Mouse (Mus musculus): Measurements from ENCODE around the gene Xrcc3.

The Xrcc3 gene

DNA sequence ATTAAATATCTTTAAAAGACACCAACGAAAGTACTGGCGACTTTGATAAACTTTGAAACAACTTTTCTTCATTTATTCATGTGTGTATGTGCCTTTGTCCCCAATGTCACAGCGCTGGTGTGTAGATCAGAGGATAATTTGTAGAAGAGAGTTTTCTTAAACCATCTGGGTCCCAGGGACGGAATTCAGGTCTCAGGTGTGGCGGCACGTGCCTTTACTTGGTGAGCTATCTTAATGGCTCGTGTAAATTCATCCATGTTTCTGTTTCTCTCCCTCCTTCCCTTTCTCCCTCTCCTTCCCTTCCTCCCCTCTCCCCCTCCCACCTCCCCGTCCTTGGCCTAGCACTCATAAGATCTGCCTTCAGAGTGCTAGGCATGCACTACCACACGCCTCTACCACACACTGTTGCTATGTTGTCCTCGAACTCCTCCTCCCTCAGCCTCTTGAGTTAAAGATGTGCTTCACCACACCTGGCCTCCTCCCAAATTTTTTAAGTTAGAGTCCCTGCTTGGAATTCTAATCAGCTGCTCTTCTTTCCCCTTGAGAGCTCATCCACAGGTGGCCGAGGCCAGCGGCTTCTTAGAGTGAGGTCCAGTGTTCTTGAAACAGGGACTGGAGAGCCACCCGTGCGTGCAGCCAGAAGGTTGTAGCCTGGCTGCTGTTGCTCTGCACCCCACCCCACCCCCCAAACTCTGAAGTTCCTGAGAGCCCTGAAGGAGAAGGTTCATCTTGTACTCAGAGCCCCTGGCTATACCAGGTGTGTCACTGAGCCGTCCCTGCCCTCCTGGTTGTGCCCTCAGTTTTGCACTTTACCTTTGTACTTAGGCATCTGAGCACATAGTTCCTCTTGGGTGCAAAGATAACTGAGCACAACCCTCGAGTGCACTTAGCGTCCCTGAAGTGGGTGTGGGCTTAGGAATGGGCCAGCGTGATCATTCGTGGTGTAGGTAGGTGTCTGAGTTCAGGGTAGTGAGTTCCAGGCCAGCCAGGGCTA is 1.4 kb upstream of the Xrcc3 start:
- DNase-seq (ENCODE audit: low spot score): no peak

DNA sequence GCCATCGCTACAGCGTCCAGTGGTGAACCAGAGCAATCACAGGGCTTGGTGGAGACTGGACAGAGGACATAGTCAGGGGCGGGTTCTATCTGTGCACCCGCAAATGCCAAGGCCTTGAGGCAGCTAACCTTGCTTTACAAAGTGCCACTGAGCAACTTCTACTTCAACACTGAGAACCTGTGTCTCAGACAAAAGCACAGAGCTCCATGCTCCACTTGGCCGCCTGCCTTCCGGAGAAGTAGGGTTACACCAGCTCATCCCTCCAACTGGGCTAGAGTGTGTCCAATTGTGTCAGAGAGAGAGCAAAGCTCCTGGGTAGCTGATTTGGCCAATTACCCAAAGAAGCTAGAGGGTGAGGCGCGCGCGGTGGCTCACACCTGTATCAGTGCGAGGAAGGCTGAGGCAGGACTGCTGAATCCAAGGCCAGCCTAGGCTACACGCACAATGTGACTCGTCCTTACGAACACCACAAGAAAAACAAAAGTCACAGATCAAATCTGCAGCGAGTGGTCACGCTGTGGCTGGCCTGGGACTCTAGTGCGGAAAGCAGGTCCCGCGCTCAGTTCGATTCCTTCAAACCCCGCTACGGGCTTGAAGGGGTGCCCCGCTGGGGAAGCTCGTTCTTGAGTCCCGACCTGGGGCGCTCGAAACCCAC is 435 bp downstream of the Xrcc3 start:
- no peak for DNase-seq (ENCODE audit: low spot score)

DNA sequence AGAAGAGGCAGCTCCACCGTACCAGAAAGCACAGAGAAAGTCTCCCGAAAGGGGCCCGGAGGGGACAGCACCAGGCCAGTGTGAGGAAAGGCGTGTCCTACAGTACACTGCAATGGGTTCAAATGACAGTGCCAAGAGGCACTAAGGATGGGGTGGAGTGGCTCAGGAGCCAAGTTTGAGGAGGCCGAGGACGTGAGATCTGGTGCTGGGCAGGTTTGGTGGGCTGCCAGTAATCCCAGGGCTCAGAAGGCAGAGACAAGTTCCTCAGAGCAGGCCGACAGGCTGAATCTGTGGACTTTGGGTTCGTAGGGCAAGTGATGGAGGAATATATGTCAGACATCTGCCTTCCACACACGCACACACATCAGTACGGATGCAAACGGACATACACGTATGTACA is 1.1 kb downstream of the Xrcc3 start:
- DNase-seq (ENCODE audit: low spot score): no peak

DNA sequence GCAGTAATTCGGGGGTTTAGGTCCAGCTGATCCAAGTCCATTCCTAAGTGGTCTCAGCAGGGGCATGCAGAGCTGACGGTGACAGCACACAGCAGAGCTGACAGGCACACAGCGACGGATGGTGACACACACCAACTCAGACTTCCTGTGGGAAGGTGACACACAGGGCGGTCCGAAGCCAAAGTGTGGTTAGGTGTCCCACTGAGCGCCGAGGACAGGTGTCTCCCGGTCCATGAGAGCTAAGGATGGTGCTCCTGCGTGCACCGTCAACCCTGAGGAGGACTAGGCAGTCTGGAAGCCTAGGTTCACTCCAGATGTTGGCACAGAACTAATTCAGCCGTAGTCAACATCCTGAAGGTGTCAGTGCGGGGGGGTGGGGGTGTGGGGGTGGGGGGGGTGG is 1.6 kb downstream of the Xrcc3 start:
- DNase-seq (ENCODE audit: low spot score): no peak

DNA sequence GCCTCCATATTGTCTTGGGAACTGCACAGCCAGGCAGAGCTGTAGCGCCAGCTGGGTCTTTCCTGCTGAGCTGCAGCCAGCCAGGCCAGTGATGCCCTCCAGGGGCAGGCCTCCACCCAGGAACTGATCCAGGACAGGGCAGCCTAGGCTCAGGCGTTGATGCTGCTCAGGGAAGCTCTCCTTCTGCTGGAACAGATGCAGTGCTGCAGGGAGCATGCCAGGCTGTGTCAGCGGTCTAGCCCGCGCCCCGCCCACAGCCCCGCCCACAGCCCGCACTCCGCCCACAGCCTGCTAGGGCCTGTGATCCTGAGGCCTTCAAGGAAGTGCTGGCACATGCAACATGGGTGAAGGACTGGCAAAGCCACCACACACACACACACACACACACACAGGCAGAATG is 3.9 kb downstream of the Xrcc3 start:
- peak; percentile 32 for DNase-seq (ENCODE audit: low spot score)

DNA sequence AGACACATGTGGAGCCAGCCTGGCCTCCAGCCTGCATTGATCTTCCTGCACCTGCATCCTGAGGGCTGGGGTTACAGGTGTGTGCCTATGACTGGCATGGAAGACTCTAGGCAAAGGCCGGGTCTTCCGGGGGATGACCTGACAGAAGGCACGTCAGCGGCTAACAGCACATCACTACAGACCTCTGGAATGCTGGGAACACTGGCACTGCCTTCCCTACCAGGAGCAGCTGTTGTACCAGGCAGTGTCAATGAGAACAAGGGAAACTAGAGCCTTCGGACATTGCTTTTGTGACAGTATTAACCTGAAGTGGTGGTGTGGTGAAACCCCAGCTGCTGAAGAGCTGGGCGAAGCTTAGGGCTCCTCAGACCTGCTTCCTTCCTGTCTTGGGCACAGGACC is 4.9 kb downstream of the Xrcc3 start:
- no peak for DNase-seq (ENCODE audit: low spot score)

DNA sequence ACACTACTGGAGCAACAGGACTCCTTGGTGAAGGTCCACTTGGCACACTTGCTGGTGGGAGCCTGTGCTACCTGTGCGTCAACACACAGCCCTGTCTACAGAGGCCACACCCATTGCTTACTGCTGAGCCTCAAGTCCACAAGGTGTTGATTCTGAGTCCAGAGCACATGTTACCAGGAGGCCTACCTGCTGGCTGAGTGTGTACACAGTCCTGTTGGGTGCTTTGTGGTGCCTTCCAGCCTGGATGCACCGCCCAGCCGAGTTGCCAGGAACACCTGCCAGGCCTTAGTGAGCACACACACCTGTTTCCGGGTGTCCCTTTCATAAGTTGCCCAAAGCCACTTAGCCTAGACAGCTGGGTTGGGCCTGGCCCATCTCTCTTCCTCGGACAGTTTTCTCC is 10.1 kb downstream of the Xrcc3 start:
- DNase-seq (ENCODE audit: low spot score): no peak

DNA sequence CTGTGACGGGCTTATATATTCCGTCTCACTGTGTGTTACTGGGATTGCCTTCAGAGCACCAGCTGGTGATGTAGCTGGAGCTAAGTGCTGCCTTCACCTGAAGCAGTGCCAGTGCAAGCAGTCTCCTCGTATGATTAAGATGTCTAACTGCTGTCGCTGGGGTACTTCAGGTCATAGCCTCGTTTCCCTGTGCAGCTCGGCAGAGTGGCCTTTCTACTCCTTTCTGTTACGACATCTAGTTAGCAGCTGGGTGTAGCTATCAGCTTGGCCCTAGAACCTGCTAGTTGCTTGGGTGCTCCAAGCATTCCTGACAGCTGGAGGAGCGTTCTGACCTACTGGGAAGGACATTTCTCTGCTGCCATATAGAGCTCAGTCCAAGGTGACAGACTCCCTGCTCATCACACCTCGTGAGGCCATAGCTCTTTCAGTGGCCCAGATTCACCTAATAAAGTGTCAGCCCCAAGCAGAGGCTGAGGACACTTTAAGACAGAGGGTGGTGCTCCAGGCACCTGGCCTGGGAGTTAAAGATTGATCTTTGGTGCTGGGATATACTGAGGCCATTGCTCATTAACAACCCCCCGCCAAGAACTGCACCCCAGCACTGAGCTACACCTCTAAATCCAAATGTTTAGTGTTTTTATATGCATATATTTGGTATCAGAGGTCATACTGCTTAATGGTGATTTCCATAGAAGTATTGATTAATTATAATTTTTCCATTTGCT is 13.1 kb downstream of the Xrcc3 start:
- DNase-seq (ENCODE audit: low spot score): no peak

DNA sequence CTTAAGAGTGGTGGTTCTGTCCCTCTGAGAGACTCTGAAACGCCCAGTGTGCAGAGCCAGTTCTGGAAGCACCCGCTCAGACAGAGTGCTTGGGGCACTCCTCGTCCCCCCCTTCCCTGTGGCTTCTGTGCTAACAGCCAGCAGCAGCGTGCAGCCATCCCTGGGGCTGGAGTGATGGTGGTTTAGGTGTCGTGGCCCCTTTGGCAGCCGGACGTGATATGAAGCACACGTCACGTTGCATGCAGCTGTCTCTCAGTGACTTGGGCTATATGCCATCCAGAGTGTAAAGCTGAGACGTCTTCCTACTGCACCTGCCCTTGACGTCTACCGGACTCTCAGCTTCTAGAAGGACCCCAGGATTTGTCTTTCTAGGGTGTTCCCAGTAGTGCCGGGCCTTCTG is 15.2 kb downstream of the Xrcc3 start:
- DNase-seq (ENCODE audit: low spot score): no peak

DNA sequence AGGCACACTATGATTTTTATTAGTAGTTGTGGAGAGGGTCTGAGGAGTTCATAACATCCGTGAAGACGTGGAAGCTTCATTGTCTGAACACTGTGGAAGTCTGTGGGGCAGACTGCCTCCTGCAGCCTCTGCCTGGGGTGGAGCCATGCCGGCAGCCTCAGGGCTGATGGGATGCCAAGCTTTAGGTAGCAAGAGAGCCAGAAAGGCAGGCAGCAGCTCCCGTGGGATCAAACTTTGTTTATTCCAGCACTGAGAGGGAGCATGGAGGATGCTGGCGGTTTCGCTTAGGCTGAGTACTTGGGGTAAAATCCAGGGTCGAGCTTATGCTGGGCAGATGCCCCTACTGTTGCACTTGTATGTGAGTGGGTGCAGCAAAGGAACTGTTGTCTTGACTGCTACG is 16.4 kb downstream of the Xrcc3 start:
- no peak for DNase-seq (ENCODE audit: low spot score)

DNA sequence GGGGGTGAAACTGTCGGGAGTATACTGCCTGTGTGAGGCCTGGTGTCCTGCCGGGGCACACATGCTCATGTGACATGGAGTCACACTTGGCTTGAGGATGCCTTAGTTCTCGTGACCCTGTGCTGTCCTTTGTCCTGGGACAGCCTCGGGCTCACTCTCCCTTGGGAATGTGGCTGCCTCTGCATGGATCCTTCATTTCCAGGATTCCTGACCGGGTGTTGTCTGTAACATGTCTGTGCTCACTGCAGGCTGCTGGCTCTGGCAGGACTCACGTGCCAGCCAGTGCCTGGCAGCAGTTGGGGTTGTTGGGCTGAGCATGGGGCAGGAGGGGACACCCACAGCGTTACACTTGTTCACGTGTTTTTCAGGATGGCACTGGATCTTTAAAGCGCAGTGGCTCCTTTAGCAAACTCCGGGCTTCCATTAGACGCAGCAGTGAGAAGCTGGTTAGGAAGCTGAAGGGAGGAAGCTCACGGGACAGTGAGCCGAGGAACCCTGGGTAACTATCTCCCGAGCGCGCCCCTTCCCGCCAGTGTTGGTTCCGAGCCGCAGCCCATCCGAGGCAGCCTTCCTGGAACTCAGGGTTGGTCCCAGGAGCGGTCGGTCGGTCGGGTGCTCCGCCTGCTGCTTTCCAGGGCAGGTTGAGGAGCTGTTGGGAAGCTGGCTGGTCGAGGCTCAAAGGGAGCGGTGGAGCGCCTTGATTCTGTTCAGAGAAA is 18.3 kb downstream of the Xrcc3 start:
- DNase-seq (ENCODE audit: low spot score): no peak

DNA sequence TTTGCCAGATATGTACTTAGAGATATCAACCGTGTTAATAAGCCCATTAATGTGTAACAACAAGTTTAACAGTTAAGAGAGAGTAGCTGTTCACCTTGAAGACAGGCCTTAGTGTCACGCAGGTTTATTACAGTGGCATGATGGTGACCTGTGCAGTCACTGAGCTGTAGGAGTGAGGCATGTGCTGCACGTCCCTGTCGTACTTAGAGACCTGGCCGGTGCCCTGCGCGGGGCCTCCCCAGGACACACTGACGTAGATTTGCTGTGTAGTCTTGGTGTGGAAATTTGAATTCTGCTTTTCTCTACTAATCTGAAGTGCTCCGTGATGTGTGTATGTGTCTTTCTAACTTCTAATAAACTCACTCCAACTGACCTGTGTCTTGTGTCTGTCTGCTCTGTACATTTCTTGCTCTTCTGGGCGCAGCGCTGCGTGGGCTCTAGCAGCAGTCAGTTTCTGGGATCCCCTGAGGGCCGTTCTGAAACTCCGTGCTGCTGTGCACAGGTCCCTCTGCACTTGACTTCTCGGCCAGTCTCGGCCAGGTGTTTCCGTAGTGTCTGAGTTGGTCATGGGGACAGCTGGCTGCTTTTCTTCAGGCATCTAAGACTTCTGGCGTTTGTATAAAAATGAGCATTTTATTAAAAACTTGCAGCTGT is 19.0 kb downstream of the Xrcc3 start:
- DNase-seq (ENCODE audit: low spot score): no peak

DNA sequence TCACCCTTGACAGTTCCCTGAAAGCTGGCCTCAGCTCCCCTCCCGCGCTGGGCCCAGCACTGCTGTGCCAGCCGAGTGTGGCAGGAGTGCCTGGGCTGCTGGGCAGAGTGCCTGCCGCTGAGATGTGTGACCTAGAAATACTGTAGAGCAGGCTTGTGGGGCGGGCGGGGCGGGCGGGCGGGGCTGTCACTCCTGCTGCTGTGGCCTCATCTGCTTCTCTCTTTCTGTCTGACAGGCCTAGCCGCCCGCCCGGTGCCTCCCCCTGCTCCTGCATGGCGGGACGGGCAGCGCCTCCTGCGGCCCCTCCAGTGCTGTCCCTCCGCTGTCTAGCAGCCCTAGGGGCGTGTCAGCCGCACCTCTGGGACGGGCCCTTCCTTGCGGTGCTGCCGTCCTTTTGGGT is 19.6 kb downstream of the Xrcc3 start:
- no peak for DNase-seq (ENCODE audit: low spot score)

DNA sequence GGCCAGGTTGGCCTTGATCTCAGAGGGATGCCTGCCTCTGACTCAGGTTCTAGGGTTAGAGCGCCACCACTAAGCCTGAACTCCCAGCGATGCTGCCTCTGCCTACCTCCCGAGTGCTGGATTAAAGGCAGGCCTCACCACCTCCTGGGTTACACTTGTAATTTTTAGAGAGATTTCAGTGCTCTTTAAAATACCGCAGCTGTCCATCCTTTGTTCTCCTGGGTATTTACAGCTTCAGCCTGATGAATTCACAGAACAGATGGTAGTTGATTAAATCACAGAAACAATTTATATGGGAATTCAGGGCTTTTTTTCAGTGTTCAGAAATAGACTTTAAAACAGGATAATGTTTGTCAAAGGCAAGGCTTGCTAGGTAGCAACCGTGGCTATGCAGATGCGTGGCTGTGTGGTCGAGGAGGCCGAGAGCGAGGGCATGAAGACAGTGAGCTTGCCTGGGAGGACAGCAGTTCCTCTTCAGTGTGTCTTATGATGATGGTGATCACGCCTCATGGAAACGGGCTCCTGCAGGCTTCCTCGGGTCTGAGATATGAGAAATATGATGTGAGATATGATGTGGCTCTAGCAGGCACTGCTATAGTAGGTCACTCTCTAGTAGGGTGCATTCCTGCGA is 22.1 kb downstream of the Xrcc3 start:
- no peak for DNase-seq (ENCODE audit: low spot score)

DNA sequence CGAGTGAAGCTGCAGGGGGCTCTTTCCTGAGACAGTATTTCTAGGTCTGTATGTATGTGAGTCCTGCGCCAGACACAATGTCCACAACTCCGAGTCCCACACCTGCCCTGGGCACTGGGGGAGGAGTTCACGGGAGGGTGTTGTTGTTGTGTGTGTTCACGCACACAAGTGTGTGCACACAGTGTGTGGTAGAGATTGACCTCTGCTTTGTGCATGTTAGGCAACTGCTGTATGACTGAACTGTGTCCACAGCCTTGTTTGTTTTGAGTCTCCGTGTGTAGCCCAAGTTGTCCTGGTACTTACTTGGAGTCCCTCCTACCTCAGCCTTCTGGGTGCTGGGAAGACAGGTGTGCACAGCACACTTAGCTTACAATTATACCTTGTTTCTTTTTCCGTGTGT is 23.0 kb downstream of the Xrcc3 start:
- DNase-seq (ENCODE audit: low spot score): no peak

DNA sequence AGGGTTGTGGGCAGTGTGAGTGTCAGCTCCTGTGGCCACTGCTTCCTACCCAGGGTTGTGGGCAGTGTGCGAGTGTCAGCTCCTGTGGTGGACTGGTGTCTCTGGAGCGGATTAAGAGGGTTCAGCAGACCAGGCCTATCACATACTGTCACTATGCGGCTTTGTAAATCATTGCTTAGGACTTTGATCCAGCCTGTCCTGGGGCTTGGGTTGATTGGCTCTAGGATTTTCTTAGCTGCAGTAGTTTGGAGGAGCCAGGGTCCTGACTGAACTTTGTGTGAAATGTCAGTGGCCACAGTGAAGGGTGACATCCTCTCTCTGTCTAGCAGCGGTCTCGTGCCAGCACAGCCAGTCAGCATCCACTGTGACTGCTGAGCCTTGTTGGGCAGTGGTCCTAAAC is 23.6 kb downstream of the Xrcc3 start:
- DNase-seq (ENCODE audit: low spot score): no peak

DNA sequence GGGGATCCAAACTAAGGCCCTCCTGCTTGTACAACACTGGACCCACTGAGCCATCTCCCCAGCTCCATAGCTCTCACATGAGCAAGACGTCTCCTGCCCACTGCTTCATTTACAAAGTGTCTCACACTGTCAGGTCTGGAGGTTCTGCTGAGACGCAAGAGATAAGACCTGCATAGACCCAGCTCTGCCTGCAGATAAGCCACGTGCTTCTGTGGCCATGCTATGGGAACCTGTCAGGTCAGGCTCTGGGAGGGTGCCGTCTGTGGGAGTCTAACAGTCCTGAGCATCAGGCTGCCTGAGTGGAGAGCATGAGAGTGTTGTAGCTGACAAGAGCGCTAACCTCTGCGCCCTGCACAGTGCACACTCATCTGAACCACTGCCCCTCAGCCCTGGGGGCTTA is 26.7 kb downstream of the Xrcc3 start:
- DNase-seq (ENCODE audit: low spot score): no peak

DNA sequence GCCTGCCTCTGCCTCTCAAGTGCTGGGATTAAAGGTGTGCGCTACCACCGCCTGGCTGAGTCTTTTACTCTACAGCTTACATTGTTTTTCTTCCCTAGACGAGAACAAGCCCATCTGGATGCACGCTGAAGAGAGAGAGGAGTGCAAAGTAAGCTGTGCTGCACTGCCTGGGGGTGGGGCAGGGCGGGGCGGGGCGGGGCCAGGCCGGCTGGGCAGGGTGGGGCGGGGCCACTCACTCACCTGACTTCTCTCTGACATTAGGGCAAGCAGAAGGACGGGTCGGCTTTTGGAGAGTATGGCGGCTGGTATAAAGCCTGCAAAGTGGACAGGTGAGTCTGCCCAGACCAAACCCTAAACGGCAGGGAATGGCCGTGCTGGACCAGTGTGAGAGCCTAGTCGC is 28.5 kb downstream of the Xrcc3 start:
- DNase-seq (ENCODE audit: low spot score): no peak

DNA sequence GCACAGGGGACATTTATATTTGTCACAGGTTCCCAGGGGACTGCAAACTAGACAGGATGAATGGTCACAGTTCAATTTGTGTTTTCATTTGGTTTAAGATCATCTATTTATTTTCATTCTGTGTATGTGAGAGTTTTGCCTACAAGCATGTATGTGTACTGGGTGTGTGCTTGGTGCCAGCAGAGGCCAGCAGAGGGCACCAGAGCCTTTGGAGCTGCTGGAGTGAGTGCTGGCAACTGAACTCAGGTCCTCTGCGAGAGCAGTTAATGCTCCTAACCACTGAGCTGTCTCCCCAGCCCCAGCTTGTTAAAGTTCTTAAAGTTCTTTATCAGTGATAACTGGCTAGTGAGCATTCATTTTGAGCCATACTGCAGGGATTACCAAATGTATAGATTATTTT is 34.1 kb downstream of the Xrcc3 start:
- DNase-seq (ENCODE audit: low spot score): no peak

DNA sequence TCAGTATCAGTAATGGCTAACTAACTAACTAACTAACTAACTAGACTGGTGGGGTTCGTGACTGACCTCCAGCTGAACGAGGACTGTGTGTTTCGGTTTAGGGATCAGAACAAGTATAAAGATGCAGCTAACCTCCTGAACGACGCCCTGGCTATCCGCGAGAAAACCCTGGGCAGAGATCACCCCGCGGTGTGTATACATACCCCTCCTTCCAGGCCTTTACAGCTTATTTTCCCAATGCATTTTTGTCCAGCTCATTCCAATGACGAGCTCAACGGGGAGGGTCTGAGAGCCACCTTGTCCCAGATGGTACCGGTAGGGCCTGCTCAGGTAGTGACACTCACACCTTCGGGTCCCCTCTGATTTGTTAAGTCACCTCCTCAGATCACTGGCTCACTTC is 35.8 kb downstream of the Xrcc3 start:
- DNase-seq (ENCODE audit: low spot score): no peak

DNA sequence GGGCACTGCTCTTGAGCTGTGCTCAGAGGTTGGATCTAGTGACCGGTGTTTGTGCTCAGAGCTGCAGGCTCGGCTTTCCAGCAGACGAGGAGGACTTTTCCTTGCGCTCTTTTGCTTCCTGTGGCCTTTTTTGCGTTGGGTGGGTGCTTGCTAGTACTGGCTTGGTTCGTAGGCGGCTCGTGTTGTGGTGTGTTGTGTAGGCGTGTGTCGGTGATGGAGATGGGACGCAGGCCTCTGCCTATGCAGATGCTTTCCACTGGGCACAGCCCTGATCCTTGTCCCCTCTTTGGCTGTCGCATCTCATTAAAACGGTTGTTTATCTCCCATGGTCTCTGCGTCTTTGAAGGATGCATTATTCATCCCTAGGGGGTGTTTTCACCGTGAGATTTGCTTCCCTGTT is 38.8 kb downstream of the Xrcc3 start:
- no peak for DNase-seq (ENCODE audit: low spot score)
